Mouse (Mus musculus) liver, embryonic 12.5 days (tissue): ENCODE results near the gene Lrriq4. TPM values are rescaled to one million over a fixed set of nuclear protein-coding genes. Genes with fewer than 3 reads are reported as not detected.

Source experiments
- ATAC-seq: fragments of 200-750 bp; cut with Nextera tagmentation; 2 replicates; pipeline ENCODE4 v1.8.0; 2017; ENCODE audit warnings: moderate number of reproducible peaks, mild to moderate bottlenecking, moderate library complexity
- H3K27ac ChIP-seq: fragments of 300-500 bp; sonication (generic); 2 replicates; pipeline ENCODE4 v1.5.1; 2016; ENCODE audit warnings: mild to moderate bottlenecking
- H3K27me3 ChIP-seq: fragments of 300-500 bp; sonication (generic); replicated peaks from 2 replicates; pipeline ENCODE4 v1.6.1; 2016; ENCODE audit warnings: mild to moderate bottlenecking, moderate library complexity
- H3K36me3 ChIP-seq: fragments of 300-500 bp; sonication (generic); 2 replicates; pipeline ENCODE4 v1.6.1; 2016; ENCODE audit warnings: mild to moderate bottlenecking, moderate library complexity
- H3K4me1 ChIP-seq: fragments of 300-500 bp; sonication (generic); 2 replicates; pipeline ENCODE4 v1.6.1; 2016
- H3K4me2 ChIP-seq: fragments of 300-500 bp; sonication (generic); 2 replicates; pipeline ENCODE4 v1.6.1; 2016; ENCODE audit warnings: mild to moderate bottlenecking, moderate library complexity
- H3K4me3 ChIP-seq: fragments of 300-500 bp; sonication (generic); 2 replicates; pipeline ENCODE4 v1.5.1; 2016; ENCODE audit warnings: mild to moderate bottlenecking, moderate library complexity
- H3K9ac ChIP-seq: fragments of 300-500 bp; sonication (generic); 2 replicates; pipeline ENCODE4 v1.6.1; 2016; ENCODE audit warnings: mild to moderate bottlenecking, moderate library complexity
- H3K9me3 ChIP-seq: fragments of 300-500 bp; sonication (generic); replicated peaks from 2 replicates; pipeline ENCODE4 v1.6.1; 2016; ENCODE audit warnings: mild to moderate bottlenecking, moderate library complexity
- WGBS: fragments of 180-500 bp; shearing (Covaris S2); methylation state at CpG from one replicate; pipeline ENCODE4 v1.1.7; 2016; ENCODE audit not compliant: insufficient replicate concordance; 5-methylcytosine and 5-hydroxymethylcytosine counted together
- polyA plus RNA-seq: library from polyadenylated mRNA; unstranded; fragments of >200 nt; fragmentation: Nextera tagmentation; extraction: Ambion mirVana; gene quantifications from 2 replicates; pipeline ENCODE4 v1.2.1, GENCODE M21; 2016

Gene Lrriq4
- polyA plus RNA-seq, result not detected in 2 replicates

DNA sequence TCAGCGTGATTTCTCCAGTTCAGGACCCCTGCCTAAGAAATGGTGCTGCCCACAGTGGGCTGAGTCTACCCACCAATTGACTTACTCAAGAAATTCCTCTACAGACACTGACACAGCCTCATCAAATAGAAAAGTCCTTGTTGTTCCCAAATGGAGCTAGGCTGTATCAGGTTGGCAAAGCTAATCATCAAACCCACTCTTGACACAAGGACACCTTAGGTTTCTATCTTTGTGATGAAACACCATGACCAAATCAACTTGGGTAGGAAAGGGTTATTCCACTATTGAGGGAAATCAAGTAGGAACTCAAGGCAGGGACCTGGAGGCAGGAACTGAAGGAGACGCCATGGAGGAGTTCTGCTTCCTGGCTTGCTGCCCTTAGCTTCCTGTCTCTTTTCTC, at the start of gene Lrriq4:
Lrriq4 (plus strand) TSS at position 301 of the 400 bp plus-strand sequence.
- ATAC-seq, result no peak
- Histone ChIP-seq H3K4me1 (peaks cover 6% of the 10 kb centered on the region), H3K27ac (no peak within 1 kb of the TSS), H3K9me3 (no peaks in the 10 kb centered on the region), H3K4me3 (no peak within 1 kb of the TSS), H3K4me2 (no peak within 1 kb of the TSS), H3K27me3 (peaks cover 23% of the 10 kb centered on the region), H3K9ac (no peak within 1 kb of the TSS), H3K36me3 (no peaks in the 10 kb centered on the region)
- 65% methylated on average over 2 of the region's 2 CpGs for WGBS

DNA sequence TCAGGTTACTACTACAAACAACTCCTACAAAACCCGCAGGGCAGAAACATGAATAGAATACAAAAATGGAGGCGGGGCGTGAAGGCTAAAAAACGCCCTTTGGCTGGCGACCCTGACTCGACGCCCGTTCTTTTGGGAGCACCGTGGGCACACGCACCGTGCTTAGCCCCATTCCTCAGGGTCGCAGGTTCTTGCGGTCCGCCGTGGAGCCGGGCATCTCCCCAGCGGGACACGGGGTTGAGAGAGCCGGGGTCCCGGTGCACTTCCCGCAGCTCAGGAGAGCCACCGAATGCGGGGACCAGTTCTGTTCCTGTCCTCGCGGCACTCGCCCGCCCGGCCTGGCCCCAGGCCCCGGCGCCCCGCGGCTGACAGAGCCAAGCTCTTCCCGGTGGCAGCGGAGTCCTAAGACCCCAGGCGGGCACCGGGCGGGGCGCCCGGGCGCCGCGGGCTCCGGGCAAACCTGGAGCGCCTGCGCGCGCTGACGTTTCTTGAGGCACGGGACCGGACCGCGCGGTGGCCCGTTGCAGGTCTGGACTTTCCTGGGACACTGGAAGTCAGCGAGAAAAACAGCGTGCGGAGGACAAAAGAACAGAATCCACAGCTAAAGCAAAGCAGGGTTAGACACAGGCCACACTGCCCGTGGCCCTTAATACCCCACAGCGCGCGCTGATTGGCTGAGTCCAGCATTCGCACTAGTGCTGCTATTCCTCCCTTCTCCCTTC, 49.0 kb upstream of the Lrriq4 start:
- peaks cover 21% of the 10 kb centered on the region for H3K4me1 ChIP-seq
- peaks cover 47% of the 10 kb centered on the region for H3K27me3 ChIP-seq
- no peaks in the 10 kb centered on the region for H3K9me3 ChIP-seq
- H3K36me3 ChIP-seq, result no peaks in the 10 kb centered on the region
- H3K4me2 ChIP-seq, result peak overlapping the region; percentile 96
- peak overlapping the region; percentile 76 for H3K4me3 ChIP-seq
- peak overlapping the region; percentile 79 for H3K9ac ChIP-seq
- peak; percentile 66 for ATAC-seq
- WGBS, result 3% methylated on average over 62 of the region's 62 CpGs
- no peak overlapping the region for H3K27ac ChIP-seq

- Histone ChIP-seq H3K4me2 (no peak overlapping the region), H3K9ac (no peak overlapping the region), H3K4me1 (peaks cover 22% of the 10 kb centered on the region), H3K27me3 (peaks cover 47% of the 10 kb centered on the region), H3K4me3 (no peak overlapping the region), H3K9me3 (no peaks in the 10 kb centered on the region), H3K27ac (no peak overlapping the region), H3K36me3 (no peaks in the 10 kb centered on the region)
- no peak for ATAC-seq
- 78% methylated on average over 7 of the region's 7 CpGs for WGBS
These were observed 47.0 kb upstream of the Lrriq4 start for GRCm38 (mm10) chr3:30597271-30597670.

DNA sequence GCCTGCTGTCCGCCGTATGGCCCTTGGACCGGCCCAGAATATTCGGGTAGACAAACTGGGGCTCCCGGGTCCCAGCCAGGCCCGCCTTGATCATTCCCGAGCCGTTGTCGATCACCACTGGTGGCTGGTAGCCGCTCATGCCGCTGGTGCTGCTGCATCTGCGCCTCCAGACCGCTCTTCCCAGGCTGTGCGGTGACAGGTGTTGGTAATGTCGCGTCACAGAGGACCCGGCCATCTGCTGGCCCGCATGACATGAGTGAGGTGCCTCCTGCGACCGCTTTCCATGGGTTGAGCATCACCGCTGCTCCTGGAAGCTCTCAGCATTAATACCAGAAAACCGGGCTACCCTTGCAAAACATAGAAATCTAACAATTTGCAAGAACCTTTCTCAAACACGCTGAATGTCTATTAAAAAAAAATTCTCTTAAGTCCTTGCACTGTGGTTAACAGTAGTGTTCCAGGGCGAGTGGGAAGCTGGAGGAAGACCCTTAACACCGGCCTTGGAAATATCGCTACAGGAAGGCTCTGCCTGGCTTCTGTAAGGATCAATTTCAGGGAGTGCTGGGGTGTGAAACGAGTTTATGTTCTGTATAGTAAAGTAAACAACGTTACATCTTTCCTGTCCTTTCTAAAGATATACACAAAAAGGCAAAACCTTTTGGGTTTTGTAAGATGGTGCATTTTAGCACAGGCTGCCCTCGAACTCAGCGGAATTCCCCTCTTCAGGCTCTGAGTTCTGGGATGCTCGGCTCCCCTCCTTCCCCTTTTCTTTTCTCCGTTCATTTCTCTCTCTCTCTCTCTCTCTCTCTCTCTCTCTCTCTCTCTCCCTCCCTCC, 44.4 kb upstream of the Lrriq4 start, which contains the start of gene Actrt3:
Actrt3 (minus strand) TSS at position 229 of the 835 bp plus-strand sequence.
- Histone ChIP-seq H3K36me3 (peaks cover 10% of the 10 kb centered on the region), H3K4me3 (peak within 1 kb of the TSS; percentile 87), H3K27me3 (peaks cover 46% of the 10 kb centered on the region), H3K9ac (peak within 1 kb of the TSS; percentile 69), H3K27ac (peak within 1 kb of the TSS; percentile 72), H3K4me2 (peak within 1 kb of the TSS; percentile 78), H3K4me1 (peaks cover 33% of the 10 kb centered on the region), H3K9me3 (no peaks in the 10 kb centered on the region)
- no peak for ATAC-seq
- 3% methylated on average over 32 of the region's 32 CpGs for WGBS

GRCm38 (mm10) chr3:30600717-30601116, 43.6 kb upstream of the Lrriq4 start:
- H3K4me1 ChIP-seq, result peaks cover 28% of the 10 kb centered on the region
- H3K4me3 ChIP-seq, result peak overlapping the region; percentile 87
- peak overlapping the region; percentile 69 for H3K9ac ChIP-seq
- H3K9me3 ChIP-seq, result no peaks in the 10 kb centered on the region
- peaks cover 15% of the 10 kb centered on the region for H3K36me3 ChIP-seq
- peaks cover 38% of the 10 kb centered on the region for H3K27me3 ChIP-seq
- WGBS, result under 1% methylated on average over 14 of the region's 14 CpGs
- peak overlapping the region; percentile 72 for H3K27ac ChIP-seq
- ATAC-seq, result no peak
- peak overlapping the region; percentile 78 for H3K4me2 ChIP-seq

GRCm38 (mm10) chr3:30601175-30601574, 43.1 kb upstream of the Lrriq4 start:
- Histone ChIP-seq H3K27me3 (peaks cover 34% of the 10 kb centered on the region), H3K4me3 (peak overlapping the region; percentile 87), H3K4me1 (peaks cover 28% of the 10 kb centered on the region), H3K4me2 (peak overlapping the region; percentile 78), H3K27ac (peak overlapping the region; percentile 98), H3K9ac (peak overlapping the region; percentile 69; the same call in 1 of the 2 replicates), H3K36me3 (peaks cover 18% of the 10 kb centered on the region), H3K9me3 (no peaks in the 10 kb centered on the region)
- ATAC-seq, result peak; percentile 62
- under 1% methylated on average over 17 of the region's 17 CpGs for WGBS

DNA sequence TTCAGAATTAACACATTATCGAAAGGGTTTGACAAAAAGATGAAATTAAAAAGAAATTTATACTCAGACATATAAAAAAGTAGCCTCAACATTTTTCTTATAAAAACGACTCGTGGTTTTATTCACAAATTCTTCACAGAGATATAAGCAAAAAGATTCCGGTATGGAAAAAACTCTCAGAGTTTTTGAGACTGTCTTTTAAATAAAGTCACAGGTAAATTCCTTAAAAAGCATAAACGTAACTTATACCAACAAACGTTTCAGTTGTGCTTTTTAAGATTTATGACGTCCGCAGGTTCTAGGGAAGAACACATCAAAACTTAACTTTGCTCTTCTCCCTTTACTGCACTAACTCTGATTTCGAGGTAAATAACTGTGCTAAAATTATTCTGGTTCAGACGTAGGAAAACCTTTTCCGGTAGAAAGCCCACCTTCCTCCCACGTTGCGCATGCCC, 42.7 kb upstream of the Lrriq4 start:
- Histone ChIP-seq H3K36me3 (peaks cover 22% of the 10 kb centered on the region), H3K9me3 (no peaks in the 10 kb centered on the region), H3K4me3 (peak overlapping the region; percentile 87), H3K4me1 (peaks cover 28% of the 10 kb centered on the region), H3K4me2 (peak overlapping the region; percentile 78), H3K27ac (peak overlapping the region; percentile 98), H3K27me3 (peaks cover 29% of the 10 kb centered on the region), H3K9ac (peak overlapping the region; percentile 81)
- no peak for ATAC-seq
- WGBS, result 1% methylated on average over 13 of the region's 13 CpGs

DNA sequence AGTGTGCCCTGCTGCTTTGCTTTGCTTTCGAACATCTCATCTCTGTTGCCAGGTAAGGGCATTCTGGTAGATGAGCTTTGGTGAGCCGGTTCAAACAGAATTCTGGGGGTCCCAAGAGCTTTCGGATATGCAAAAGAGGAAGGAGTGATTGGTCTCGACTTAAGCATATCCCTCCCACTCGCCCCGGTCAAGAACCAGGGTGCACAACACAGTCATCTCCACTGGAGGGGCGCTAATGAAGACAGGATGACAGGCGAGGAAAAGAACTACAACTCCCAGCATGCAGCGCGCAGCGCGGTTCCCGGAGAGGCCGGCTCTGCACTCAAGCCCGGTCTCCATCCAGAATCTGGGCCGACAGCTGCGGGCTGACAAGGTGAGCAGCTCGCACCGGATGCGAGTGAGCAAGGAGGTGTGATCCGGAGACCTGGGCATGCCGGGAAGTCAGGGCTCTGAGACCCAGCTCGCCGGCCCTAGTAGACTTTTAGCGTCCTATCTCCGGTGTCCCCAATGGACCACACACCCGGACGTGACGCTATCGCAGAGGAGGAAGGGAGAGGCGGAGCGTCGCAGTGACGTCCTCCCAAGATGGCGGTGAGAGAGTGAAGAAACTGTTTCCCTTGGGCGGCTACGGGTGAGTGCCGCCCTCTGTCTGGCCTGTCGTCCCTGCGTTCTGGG, 42.1 kb upstream of the Lrriq4 start, which contains the start of gene Mynn:
Mynn (plus strand) TSS at position 1 of the 675 bp plus-strand sequence.
- H3K4me3 ChIP-seq, result peak within 1 kb of the TSS; percentile 87
- no peaks in the 10 kb centered on the region for H3K9me3 ChIP-seq
- peaks cover 28% of the 10 kb centered on the region for H3K4me1 ChIP-seq
- H3K36me3 ChIP-seq, result peaks cover 25% of the 10 kb centered on the region
- WGBS, result under 1% methylated on average over 40 of the region's 40 CpGs
- peak within 1 kb of the TSS; percentile 81 for H3K9ac ChIP-seq
- peak; percentile 92 for ATAC-seq
- peak within 1 kb of the TSS; percentile 78 for H3K4me2 ChIP-seq
- peaks cover 24% of the 10 kb centered on the region for H3K27me3 ChIP-seq
- H3K27ac ChIP-seq, result peak within 1 kb of the TSS; percentile 98

GRCm38 (mm10) chr3:30602740-30603098, 41.6 kb upstream of the Lrriq4 start:
- Histone ChIP-seq H3K27me3 (peaks cover 20% of the 10 kb centered on the region), H3K27ac (peak overlapping the region; percentile 98), H3K9me3 (no peaks in the 10 kb centered on the region), H3K36me3 (peaks cover 30% of the 10 kb centered on the region), H3K4me3 (peak overlapping the region; percentile 87), H3K9ac (peak overlapping the region; percentile 81), H3K4me1 (peaks cover 28% of the 10 kb centered on the region), H3K4me2 (peak overlapping the region; percentile 78)
- WGBS, result 1% methylated on average over 27 of the region's 27 CpGs
- ATAC-seq, result peak; percentile 73

- WGBS, result 50% methylated on average over 10 of the region's 10 CpGs
- H3K4me3 ChIP-seq, result peak overlapping the region; percentile 87
- peak overlapping the region; percentile 98 for H3K27ac ChIP-seq
- peaks cover 14% of the 10 kb centered on the region for H3K27me3 ChIP-seq
- peaks cover 35% of the 10 kb centered on the region for H3K36me3 ChIP-seq
- peaks cover 30% of the 10 kb centered on the region for H3K4me1 ChIP-seq
- peak overlapping the region; percentile 81 for H3K9ac ChIP-seq
- H3K9me3 ChIP-seq, result no peaks in the 10 kb centered on the region
- ATAC-seq, result no peak
- peak overlapping the region; percentile 78 for H3K4me2 ChIP-seq
These were observed 41.1 kb upstream of the Lrriq4 start for GRCm38 (mm10) chr3:30603256-30603655.

- Histone ChIP-seq H3K27ac (no peak overlapping the region), H3K27me3 (no peaks in the 10 kb centered on the region), H3K4me1 (peaks cover 12% of the 10 kb centered on the region), H3K4me2 (no peak overlapping the region), H3K4me3 (no peak overlapping the region), H3K9me3 (no peaks in the 10 kb centered on the region), H3K9ac (no peak overlapping the region), H3K36me3 (peaks cover 81% of the 10 kb centered on the region)
- ATAC-seq, result no peak
- WGBS, result 85% methylated on average over 3 of the region's 3 CpGs
These were observed 35.3 kb upstream of the Lrriq4 start for GRCm38 (mm10) chr3:30608999-30609398.
